Mouse (Mus musculus) mesoderm, embryonic 11.5 days (tissue): ENCODE results near the gene Lmntd1.

ENCODE experiments used
- DNase-seq: peaks from one replicate; pipeline ENCODE4 v3.0.0-alpha.2; 2012; ENCODE audit warnings: low read depth, low spot score

Lmntd1 gene

DNA sequence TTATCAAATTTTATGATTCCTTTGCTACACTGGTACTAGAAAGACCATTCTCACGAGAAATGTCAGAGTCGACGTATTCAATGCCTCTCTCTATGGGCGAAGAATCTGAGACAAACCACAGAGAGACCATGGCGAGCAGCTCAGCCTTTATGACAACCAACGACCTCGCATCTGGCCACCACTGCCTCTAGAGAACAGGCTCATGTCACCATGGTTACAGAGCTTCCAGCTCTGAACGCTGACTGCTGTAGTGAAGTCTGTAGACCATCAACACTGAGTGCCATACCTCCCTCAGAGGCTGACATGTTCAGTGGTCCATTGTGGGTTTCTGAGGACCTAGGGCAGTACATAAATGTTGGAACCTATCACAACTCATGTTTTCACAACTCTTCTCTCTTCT lies 180.2 kb downstream of the Lmntd1 start:
- no peak for DNase-seq

DNA sequence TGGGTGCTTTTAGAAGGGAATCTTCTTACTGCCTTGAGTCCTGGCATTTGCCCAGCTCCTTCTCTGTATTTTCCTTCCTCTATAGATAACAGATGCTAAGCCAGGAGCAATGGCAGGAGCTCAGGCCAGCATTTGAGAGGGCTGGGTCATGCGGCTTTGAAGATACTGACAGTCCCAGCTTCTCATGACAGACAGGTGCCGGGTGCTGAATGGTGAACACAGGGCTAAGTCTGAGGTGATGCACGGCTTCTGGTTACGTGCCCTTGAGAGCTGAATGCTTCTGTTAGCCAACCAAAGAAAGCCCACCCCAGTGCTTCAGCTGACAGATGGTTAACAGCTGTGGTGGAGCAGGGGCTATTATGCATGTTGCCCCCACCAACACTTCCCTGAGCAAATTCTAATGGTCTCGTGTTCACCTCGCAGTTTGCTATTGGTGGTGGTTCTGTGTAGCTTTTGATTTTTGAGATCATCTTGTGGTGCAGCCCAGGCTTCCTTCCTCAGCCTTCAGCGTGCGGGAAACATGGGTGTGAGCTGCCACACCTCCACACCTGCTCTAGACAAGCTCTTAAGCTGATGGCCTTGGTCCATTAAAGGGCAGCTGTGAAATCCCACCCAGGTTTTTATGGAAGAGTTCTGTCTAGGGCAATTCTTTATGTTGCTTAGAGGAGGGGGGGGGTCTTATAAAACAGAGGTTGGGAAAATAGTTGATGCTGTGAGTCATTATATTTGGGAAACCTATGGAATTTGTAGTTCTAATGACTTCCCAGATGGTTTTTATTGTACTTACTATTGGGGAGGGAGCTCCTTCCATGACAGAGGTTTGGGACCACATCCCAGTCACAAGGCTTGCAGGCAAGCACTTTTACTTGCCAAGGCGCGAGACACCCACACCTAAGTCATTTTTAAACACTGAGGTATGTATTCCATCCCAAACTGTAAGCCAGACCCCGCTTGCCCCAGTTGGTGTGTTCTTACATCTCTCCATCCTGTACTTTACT lies 181.1 kb downstream of the Lmntd1 start:
- peak; percentile 65 for DNase-seq

DNA sequence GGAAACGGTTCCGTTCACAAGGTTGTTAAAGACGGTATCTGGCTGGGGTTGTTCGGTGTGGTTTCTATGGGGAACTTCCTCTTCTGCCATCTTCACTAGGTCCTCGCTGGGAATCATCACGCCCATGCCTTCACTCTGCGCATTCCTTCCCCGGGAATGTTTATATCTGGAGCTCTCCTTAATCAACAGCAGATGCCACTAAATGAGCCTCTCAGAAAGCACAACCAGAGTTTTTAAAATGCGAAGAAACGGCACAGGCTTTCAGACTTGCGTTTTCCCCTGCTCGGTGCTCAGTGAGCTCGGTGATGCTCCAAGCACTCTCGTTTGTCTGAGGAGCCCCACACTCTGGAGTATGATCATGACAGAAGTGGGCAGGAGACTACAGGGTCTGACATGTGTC lies 182.4 kb downstream of the Lmntd1 start:
- DNase-seq: peak; percentile 44

DNA sequence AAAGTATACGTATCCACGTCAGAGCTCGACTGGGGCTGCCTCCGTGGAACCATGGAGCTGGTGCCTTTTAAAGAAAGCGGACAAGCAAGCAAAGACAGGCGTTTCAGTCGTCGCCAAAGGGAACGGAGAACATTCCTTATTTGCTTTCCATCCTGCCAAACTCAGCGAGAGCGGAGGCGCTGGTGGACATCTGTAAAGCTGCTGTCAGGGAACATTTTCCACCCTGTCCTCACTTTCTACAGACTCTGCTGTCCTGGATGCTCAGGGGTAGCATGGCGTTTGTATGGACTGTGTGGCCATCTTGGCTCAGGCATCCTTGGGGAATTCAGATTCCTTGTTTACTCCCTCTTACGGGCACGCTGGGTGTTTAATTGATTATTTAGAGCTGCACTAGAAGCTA lies 186.7 kb downstream of the Lmntd1 start:
- no peak for DNase-seq

DNA sequence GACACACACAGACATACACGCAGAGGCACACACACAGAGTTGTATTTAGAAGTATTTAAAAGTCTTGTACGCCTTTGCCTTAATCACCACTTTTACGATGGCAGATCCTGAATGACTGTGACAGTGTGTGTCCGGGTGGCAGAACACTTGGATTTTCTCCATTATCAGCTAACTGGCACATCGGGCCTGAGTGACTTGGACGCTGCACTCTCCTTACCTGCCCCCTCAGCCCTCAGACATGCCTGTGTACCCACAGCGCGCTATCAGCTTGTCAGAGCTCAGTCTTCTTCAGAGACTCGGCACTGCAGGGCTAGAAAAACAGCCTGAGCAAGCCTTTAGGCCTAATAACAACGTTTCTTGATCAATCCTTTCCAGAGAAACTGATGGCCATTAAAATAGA lies 187.6 kb downstream of the Lmntd1 start:
- DNase-seq: no peak

DNA sequence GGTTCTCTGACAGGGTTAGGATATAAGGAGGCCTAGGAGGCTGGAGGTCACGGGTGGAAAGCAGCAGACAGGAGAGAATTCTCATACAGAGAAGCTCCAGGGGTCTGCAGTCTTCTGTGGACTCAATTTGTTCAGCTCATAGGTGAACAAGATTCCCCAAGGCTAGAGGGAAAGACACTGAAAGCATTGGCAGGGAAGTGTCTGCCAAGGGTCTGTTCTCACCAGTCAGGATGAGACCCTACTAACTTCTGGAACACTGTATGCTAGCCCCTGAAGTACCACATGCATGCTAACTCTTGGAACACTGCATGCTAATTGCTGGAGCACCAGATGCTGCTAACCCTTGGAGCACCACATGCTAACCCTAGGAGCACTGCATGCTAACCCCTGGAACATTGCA lies 190.0 kb downstream of the Lmntd1 start:
- no peak for DNase-seq

DNA sequence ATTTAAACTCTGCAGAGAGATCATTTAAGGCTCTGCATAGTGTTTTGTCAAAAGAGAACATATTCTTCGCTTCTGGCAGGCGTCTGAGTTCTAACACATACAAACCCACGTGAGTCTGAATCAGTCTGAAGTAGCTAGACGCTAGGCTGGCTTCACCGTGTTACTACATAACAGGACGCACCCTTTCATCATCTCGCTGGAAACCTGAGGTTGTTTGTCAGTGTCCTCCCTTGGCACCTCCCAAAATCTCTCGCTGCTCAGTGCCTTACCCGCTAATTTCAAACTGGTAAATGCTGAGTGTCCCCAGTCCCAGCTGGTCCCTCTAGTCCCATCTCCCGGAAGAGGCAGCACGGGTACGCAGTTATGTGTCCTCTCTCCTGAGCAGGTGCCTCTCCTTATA lies 190.6 kb downstream of the Lmntd1 start:
- DNase-seq: no peak

DNA sequence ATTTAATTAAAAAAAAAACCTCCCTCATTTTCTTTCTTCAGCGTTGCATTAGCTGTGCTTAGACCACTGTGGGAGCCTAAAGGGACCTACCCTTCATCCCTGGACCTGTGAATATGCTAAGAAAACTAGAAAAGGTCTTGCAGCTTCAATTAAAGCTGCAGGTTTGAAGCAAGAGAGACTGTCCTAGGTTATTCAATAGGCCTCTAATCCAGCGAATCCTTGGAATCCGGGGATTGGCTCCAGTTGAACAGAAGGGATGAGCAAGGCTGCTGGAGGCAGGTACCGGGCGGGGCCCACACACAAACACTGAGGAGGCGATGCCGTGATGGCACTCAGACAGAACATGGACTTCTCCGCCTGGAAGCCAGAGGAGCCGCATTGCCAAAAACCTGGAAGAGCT lies 192.5 kb downstream of the Lmntd1 start:
- no peak for DNase-seq

DNA sequence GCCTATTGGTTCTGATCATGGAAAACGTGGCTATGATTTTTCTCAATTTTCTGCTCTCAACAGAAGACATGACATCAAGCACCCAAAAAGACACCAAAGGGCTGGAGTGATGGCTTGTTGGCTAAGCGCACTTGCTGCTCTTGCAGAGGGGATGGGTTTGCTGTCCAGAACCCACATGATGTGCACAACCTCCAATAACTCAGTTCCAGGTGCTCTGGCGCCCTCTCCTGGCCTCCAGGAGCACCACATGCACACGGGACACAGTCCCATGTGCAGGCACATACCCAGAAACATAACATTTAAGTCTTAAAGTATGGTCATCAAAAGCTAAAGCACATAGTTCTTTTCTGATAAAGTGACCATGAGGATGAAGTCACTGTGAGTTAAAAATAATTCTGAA lies 193.7 kb downstream of the Lmntd1 start:
- DNase-seq: no peak

DNA sequence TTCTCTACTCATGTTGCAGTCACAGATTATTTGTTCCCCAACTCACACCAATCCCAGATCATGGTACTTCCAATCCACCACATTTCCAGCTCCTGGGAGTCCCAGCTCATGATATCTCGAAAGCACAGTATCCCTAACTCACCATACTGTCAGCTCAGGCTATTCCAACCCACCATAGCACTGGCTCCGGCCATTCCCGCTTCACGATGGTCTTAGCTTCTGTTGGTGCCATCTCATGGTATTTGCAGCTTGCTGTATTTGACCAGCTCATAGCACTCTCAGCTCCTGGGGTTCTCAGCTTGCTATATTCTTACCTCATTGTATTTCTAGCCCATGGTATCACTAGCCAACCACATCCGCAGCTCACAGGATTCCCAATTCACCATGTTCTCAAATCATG lies 195.3 kb downstream of the Lmntd1 start:
- no peak for DNase-seq

DNA sequence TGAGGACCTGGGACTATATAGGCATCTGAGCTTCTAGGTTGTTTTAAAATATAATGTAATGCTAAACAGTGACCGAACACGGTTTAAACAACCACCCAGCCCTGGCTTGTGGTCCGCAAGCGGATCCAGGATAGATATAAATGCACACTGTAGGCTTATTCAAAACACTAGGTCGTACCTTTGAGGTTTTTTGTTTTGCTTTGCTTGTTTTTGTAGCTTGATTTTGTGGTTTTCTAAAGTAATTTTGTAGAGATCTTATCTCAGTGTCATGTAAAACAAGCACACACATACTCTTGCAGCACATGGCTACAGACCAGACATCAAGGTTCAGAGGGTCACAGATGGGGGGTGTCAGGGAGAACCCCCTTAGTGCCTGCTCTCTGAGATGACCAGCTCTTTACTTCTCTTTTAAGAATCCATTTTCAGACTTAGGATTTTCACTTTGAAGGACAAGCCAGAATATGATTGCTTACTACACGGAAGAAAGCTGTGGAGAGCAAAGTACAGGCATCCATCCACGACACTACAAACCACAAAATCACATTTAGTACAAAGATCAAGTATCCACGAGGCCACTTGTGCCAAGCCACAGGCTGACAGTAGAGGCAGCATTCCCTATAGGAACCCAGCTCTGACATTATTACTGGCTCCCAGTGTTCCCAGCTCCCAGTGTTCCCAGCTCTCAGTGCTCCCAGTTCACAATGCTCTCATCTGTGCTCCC lies 196.2 kb downstream of the Lmntd1 start:
- no peak for DNase-seq

DNA sequence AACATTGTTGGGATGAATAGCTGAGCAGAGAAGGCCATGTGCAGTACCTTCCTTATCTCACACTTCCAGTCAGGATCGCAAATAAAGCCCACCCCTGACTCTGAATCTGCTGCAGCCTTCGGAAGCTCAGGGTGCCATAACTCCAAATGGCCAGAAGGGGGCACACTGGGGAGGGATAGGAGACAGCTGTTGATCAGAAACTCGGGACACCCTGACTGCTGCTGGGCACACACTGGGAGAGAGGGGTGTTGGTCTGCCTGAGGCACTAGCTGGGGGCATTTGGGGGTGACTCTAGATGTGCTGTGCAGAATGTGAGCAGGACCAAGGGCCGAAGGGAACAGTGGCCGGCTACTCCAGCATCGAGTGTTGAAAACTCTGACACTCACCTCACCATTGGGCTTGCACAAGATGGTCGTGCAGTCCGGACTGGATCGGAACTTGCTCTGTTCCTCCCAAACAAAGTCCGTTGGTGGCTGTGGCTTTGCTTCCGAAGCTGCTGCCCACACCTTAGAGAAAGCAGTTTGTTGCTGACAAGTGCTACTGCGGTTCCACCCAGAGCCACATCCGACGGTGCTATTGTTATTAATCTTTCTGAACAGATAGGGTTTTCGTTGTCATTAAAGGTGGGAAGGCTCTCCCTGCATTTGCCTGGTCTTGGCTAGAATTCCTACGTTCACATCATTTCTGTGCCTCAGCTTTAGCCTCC lies 197.0 kb downstream of the Lmntd1 start:
- DNase-seq: peak; percentile 77

DNA sequence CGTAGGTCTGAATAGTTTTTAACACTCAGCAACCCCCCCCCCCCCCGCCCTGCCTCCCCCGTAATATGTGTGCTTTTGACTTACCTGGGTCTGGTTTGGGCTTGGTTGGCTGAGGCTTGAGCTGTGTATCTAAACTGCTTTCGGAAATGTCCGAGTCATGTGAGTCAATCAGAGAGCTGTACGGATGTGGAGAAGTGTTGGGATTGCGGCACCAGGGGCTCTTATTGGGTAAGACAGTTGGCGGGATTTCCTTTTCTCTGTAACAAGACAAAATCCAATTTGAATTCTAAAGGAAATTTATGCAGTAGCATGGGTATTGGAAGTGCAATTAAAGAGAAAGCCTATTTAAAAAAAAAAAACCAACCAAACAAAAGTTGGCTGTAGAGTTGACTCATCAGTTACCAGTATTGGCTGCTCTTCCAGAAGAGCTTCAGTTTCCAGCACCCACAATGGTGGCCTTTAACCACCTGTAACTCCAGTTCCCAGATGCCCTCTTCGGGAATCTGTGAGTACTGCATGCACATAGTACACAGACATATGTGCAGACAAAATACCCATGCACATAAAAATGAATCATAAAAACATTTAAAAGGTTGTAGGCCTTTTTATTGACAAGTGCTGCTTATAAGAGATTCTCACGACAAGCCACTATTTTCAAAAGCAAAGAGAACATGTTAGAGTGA lies 209.6 kb downstream of the Lmntd1 start:
- DNase-seq: no peak

DNA sequence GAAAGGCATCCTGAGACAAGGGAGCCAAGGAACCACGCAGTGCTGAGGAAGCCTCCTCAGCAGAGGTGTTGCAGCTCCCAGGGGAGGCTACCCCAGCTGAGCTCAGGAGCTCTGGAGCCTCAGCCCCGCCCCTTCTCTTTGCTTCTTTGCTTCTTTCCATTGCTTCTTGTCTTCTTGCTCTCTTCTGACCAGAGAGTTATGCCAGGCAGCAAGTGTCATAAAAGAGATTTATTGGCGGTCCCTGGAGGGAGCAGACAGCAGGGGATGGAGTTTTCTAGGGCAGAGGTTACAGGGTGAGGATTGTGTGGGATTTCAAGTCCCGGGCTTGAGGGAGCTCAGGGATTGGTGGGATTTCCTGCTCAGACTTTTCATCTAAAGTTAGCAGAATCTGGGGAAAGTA lies 213.0 kb downstream of the Lmntd1 start:
- peak; percentile 83 for DNase-seq

DNA sequence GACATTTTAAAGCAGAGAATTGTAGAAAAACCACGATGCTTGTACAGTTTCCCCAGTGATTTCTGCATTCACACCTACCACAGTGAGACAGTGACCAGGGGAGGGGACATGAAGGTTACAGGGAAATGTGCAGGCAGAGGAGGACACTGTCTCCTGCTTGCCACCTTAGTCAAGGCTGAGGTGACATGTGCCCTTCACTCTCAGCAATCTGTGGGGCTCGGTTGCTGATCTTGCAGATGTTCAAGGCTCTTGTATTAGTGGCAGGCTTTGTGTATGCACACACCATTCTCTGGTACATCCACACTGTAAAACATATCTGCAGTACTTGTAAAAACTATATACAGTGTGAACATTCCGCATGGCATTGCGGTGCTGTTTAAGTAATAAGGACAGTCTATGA lies 216.2 kb downstream of the Lmntd1 start:
- DNase-seq: no peak

DNA sequence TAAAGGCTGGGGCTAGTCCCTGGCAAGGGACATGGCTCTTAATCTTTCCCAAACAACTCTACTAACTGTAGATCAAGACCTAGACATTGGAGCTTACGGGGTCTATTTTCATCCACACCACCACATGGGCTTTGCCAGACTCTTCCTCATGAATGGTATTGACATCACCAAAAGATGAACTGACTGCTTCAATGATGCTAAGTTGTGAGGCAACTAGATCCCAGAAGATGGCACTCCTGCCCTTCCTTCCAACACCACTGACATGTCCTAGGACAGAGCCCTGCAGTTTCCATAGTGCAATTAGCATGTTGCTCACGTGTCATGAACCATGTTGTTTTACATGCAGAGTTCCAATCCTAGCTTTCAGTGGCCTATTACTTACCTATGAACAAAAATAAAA lies 217.6 kb downstream of the Lmntd1 start:
- no peak for DNase-seq

DNA sequence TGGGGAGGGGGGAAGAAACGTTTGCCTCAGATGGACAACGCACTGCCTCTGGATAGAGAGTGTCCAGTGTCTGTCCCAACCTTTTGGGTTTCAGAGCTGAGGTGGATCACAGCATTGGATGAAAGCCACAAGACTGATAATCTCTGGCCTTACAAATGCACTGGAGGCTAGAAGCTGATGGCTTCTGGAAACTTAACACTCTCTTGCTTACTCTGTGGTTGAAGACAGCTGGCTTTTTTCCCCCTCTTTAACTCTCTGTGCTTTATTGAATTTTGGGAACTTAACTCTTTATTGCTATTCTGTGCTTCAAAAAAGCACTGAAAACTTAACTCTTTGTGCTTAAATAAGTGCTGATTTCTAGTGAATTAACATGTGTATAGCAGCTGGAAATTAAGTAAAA lies 223.7 kb downstream of the Lmntd1 start:
- no peak for DNase-seq

DNA sequence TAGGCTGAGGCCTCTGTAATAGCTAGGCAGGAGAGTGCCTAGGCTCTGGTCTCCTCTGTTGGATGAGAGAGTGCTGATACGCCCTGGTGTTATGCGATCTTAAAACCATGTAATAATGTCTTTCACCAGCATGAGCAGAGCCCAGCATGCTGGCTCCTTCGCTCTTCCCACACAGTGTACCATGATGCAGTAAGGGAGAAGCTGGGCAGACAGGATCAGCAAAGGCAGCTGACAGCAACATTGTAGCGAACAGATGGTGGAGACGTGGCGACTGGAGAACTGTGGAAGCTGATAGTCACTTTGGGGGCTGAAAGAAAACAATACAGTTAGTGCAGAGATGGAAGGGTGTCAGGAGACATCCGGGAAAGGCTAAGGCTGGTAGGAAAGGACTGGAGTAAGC lies 224.2 kb downstream of the Lmntd1 start:
- peak; percentile 24 for DNase-seq

DNA sequence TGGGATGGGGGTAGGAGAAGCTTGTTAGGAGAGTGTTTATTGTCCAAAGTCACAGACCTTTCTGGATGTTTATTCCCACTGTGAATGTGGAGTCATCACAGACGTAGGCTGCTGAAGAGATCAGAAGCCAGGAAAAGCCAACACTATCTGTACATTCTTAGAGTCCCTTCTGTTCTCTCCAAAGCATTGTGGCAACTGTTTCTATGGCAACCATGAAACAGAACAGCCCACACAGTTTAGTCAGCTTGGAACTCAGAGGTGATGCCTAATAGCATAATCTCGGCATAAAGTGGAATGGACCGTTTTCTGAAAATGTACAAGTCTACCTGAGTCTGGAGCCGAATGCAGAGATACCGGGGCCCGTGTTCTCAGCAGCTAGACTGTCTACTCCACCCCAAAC lies 226.7 kb downstream of the Lmntd1 start:
- DNase-seq: no peak

DNA sequence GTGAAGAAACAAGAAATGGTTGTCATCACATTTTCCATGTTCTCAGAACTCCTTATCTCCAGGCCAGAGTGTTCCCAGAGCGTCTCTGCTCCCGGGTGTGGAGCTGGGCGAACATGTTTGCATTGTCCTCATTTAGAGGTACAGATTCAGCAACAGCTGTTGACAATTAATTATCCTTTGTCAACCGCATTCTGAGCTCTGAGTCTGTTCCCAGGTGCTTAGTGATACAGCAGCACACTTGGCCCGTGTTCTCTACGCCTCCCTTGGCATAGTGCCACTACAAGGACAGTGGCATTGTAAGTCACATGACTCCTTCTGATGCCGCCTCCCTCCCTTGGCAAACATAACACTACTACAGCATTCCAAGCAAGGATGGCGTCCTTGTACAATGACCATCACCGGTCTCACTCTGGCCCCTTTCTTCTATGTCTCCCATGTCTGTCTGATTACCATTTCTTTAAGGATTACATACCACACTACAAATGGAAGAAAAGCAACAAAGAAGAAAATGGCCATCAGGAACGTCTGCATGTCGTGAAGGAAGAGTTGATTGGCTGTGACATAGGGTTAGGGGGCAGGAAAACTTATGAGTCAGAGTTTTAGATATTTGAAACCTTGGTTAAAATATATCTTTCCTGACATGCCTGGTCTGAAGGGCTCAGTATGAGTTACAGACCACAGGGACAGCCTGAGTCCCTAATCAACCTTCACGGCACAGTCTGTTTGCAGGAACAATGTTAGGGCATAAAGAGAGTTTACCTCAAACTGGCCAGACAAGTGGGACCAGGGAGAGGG lies 231.3 kb downstream of the Lmntd1 start:
- no peak for DNase-seq

DNA sequence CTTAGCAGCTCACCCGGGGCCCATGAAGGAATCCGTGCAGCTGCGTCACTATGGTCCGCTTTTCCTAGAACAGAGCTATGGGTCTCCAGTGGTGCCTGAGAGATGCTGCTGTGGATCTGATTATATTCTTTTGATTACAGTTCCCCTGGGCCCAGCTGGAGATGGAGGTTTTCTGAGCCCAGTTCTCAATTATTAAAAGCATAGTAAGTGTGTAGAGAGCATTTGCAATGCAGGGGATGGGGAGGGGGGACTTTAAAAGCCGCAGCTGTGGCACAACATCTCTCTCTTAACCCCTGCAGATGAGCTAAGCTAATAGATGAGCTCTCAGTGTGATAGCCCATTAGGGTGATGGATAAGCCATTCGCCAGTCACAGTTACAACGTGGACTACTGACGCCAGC lies 233.2 kb downstream of the Lmntd1 start:
- DNase-seq: peak; percentile 43
